Mouse (Mus musculus) testis, adult 2 months (tissue): ENCODE data around the gene Rab30. TPM values are rescaled to one million over a fixed set of nuclear protein-coding genes. Genes with fewer than 3 reads are reported as not detected.

Source experiments
- H3K27ac ChIP-seq: fragments of 200-500 bp; 2 replicates; pipeline ENCODE4 v1.5.1; 2012; ENCODE audit warnings: low read depth, low read length; ENCODE audit not compliant: control insufficient read depth, insufficient read depth
- H3K27me3 ChIP-seq: fragments of 200-500 bp; 2 replicates; pipeline ENCODE4 v1.6.1; 2012; ENCODE audit warnings: mild to moderate bottlenecking, low read length, moderate library complexity; ENCODE audit not compliant: control insufficient read depth, insufficient read depth
- H3K36me3 ChIP-seq: fragments of 200-500 bp; 2 replicates; pipeline ENCODE4 v1.6.1; 2012; ENCODE audit warnings: mild to moderate bottlenecking, low read length; ENCODE audit not compliant: control insufficient read depth, insufficient read depth
- H3K4me1 ChIP-seq: fragments of 200-500 bp; 2 replicates; pipeline ENCODE4 v1.6.1; 2012; ENCODE audit warnings: low read length; ENCODE audit not compliant: control insufficient read depth, insufficient read depth
- H3K4me3 ChIP-seq: fragments of 200-500 bp; 2 replicates; pipeline ENCODE4 v1.5.1; 2012; ENCODE audit warnings: low read depth, mild to moderate bottlenecking, low read length, moderate library complexity, mixed read lengths; ENCODE audit not compliant: control insufficient read depth
- CTCF ChIP-seq: fragments of 200-500 bp; IDR thresholded peaks from 2 replicates; pipeline ENCODE4 v1.5.1; 2012; ENCODE audit warnings: low read depth, mild to moderate bottlenecking, inconsistent platforms, low read length, moderate library complexity; ENCODE audit not compliant: control insufficient read depth, insufficient read depth, insufficient replicate concordance
- POLR2A ChIP-seq: fragments of 200-500 bp; IDR thresholded peaks from 2 replicates; pipeline ENCODE4 v1.6.1; 2012; ENCODE audit warnings: low read depth, mild to moderate bottlenecking, inconsistent platforms, low read length, moderate library complexity; ENCODE audit not compliant: control insufficient read depth
- polyA plus RNA-seq: library from polyadenylated mRNA; depleted of rRNA; stranded (reverse); fragments of >200 nt; gene quantifications from 2 replicates; pipeline ENCODE4 v1.2.3, GENCODE M21; 2012

Rab30 gene
- polyA plus RNA-seq, 1 experiment: 1.3 TPM

DNA sequence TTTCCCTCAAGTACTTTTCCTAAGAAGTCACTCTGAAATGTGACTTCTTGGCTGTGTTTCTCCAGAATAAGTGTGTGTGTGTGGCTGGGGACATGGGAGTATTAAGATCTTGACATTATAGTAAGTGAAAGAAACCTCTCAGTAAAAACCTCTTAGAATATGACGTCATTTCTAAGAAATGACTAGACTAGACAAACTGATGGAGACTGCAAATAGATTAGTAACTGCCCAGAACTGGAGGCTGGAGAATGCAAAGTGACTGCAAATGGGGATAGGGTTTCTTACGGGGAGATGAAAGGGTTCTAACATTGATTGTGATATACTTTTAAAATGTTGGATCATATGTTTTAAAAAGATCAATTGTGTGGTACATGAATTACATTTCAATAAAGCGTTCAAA is 40.5 kb downstream of the Rab30 start:
- no peak overlapping the region for H3K27ac ChIP-seq
- H3K4me1 ChIP-seq: peaks cover 3% of the 10 kb centered on the region; the same call in 1 of the 2 replicates
- no peak overlapping the region for H3K4me3 ChIP-seq
- TF ChIP-seq CTCF (no peak), POLR2A (no peak)
- no peaks in the 10 kb centered on the region for H3K36me3 ChIP-seq
- no peaks in the 10 kb centered on the region for H3K27me3 ChIP-seq

DNA sequence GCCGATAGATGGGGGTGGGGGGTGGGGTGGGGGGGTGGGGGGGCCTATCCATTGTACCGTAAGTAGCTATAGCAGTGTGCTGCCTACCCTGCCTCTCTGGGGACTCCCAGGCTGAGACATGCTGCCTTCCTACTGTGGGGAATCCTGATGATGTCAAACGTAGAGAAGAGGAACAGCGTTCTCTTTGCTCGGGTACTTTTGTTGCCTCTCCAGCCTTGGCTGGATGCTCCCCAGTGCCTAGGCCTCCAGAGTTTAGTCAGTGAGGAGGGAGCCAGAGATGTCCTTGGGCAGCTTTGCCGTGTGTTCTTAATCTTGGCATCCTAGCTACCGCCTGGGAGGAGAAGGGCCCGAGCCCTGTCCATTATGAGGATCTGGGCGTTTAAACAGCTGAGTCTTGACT is 41.1 kb downstream of the Rab30 start:
- TF ChIP-seq POLR2A: no peak
- Histone ChIP-seq H3K27ac (peak overlapping the region; percentile 89; the same call in 1 of the 2 replicates), H3K27me3 (no peaks in the 10 kb centered on the region), H3K4me1 (peaks cover 3% of the 10 kb centered on the region; the same call in 1 of the 2 replicates), H3K36me3 (no peaks in the 10 kb centered on the region), H3K4me3 (no peak overlapping the region)

DNA sequence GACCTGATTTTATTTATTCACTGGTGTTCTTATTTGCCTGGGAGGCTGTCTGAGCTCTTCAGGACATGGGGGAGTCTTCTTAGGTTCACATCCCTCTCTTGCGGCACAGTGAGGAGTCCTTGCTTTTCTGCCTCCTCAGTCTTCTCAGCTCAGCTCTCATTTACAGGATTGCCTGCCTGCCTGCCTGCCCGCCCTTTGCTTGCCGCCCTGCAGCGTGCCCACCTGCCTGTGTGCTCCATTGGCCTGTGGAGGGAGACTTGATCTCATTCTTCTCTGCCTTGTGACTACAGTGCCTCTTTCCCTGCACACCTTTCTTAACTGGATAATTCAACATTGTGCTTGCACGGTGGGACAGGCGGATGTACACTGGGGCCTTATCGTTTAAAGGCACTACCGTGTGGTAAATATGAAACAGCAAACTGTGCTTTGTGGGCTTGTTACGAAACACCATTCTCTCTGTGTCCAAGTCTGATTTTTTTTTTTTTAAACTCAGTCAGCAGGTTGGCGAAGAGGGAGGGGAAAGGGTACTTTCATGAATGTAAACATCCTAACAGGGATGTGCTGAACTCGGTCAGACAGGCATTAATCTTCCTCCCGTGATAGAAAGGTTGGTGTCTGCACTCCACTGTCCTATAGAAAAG is 41.9 kb downstream of the Rab30 start:
- no peak for TF ChIP-seq POLR2A
- no peak for TF ChIP-seq CTCF
- Histone ChIP-seq H3K36me3 (no peaks in the 10 kb centered on the region), H3K27ac (peak overlapping the region; percentile 89), H3K27me3 (no peaks in the 10 kb centered on the region), H3K4me1 (peaks cover 3% of the 10 kb centered on the region; the same call in 1 of the 2 replicates), H3K4me3 (no peak overlapping the region)

DNA sequence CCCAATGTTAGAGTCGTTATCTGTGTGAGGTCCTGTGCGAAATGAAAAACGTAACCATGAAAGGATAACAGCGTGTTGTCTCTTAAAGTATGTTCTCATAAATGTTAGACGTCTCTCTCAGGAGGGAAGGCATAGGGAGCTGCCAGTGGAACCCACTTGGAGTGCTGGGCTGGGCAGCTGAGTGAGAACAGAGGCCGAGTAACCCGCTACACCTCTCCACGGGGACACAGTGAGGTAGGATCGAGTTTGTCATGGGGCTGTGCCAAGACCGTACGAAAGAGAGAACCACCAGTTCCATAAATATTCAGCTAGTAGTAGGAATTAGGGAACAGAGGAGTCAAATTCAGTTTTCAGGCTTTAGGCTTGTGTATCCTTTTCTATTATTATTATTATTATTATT is 42.5 kb downstream of the Rab30 start:
- TF ChIP-seq POLR2A: no peak
- TF ChIP-seq CTCF: no peak
- Histone ChIP-seq H3K4me1 (peaks cover 3% of the 10 kb centered on the region; the same call in 1 of the 2 replicates), H3K27ac (peak overlapping the region; percentile 58; the same call in 1 of the 2 replicates), H3K27me3 (no peaks in the 10 kb centered on the region), H3K4me3 (no peak overlapping the region), H3K36me3 (no peaks in the 10 kb centered on the region)

DNA sequence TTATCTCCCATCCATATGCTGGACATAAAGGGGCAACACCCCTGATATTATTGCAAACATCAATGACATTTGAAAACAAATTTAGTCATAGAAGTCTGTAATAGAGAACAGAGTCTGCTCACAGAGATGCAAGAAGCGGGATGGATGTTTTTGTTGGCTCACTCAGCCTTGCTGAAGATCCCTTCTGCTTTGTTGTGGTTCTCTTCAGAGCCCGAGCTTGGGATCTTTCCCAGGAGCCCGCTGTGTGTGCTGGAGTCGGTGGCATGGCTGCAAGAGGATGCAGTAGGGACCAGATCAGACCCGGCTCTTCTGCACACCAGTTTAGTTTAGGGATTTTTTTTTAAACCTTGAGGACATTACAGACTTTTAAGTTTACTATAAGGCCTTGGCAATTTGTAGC is 54.3 kb downstream of the Rab30 start:
- Histone ChIP-seq H3K27ac (no peak overlapping the region), H3K27me3 (no peaks in the 10 kb centered on the region), H3K4me3 (no peak overlapping the region), H3K36me3 (no peaks in the 10 kb centered on the region), H3K4me1 (0 out of 2 replicates have a peak, but pooled peaks cover 2% of the 10 kb centered on the region)
- TF ChIP-seq CTCF: no peak
- TF ChIP-seq POLR2A: no peak

DNA sequence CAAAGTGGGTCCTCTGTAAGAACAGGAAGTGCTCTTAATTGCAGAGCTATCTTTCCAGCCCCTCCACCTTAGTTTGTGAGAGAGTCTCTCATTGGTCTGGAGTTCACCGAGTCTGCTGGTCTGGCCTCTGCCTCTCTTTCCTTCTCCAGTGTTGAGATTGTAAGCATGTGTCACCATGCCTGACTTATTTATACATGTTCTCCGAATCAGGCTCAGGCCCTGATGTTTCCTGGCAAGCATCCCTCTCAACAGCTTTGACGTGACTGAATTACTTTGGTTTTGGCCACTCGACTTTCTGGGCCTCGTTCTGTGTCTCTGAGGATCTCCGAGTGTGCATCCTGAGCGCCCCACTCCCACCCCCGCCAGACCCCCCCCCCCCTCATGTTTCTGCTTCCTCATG is 55.4 kb downstream of the Rab30 start:
- Histone ChIP-seq H3K27me3 (no peaks in the 10 kb centered on the region), H3K4me1 (0 out of 2 replicates have a peak, but pooled peaks cover 2% of the 10 kb centered on the region), H3K4me3 (no peak overlapping the region), H3K36me3 (no peaks in the 10 kb centered on the region), H3K27ac (no peak overlapping the region)
- no peak for TF ChIP-seq POLR2A
- TF ChIP-seq CTCF: no peak

DNA sequence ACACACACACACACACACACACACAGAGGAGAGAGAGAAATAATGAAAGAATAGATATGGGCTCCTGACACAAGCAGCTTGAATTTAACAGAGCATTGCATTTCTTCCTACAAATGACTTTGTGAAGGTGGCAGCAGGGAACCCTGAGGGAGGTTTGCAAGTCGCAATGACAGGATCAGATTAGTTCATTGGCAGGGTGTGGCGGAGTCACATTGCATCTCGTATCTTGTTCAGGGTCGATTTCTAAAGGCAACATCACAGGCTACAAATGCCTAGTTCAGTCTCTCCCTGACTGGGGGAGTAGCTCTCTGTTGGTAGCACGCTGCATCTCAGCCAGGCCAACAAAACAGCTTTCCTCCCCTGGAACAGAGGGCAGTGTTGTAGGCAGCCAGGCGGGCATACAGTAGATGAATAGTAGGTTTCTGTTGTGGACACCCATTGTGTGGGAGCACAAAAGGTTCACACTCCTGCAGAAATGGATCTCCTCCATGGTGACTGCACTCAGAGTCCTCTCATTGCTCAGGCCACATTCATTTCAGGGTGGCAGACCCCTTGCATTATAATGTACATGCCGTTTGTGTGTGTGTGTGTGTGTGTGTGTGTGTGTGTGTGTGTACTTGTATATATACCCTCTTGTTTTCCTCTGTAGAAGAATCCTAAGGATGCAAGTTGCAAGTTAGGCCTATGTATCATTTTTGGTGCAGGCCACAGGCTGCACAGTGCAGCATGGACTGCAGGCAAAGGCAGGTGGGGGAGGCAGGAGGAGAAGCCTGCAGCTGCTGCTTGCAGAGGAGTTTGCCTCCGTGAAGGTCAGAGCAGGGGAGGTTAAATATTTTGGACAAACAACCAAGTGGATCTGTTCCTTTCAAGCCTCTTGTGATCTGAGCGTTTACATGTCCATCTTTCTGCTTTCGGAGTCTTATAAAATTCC is 58.5 kb downstream of the Rab30 start:
- peak overlapping the region; percentile 34 for H3K27ac ChIP-seq
- H3K36me3 ChIP-seq: no peaks in the 10 kb centered on the region
- TF ChIP-seq POLR2A (no peak), CTCF (no peak)
- H3K4me3 ChIP-seq: no peak overlapping the region
- H3K27me3 ChIP-seq: no peaks in the 10 kb centered on the region
- 0 out of 2 replicates have a peak, but pooled peaks cover 2% of the 10 kb centered on the region for H3K4me1 ChIP-seq
